Mouse (Mus musculus) adrenal gland, postnatal 10 days (tissue): Measurements from ENCODE around the gene Eif2s1. TPM values are rescaled to one million over a fixed set of nuclear protein-coding genes. Genes with fewer than 3 reads are reported as not detected.

ENCODE experiments used
- DNase-seq: peaks from one replicate; pipeline ENCODE4 v3.0.0; 2021; ENCODE audit warnings: mixed read lengths
- long read RNA-seq, 2 experiments: library from polyadenylated mRNA; stranded (forward); transcript quantifications; one replicate each; pipeline ENCODE4 v2.0.0; 2021
- total RNA-seq, 2 experiments: library from RNA; stranded (reverse); gene quantifications; 2 replicates each; pipeline ENCODE4 v1.2.3; 2021

Eif2s1 gene
- total RNA-seq, result 10 to 100 TPM; 76.4 to 80.4 TPM
- long read RNA-seq, experiment 1, transcript Eif2s1-201 (8 exons, 3,405 nt), result major isoform, 152 of 157 reads
- long read RNA-seq, experiment 1, partial matches to known transcripts, result 5 of 157 reads
- long read RNA-seq, experiment 1, other reads (novel, unspliced or antisense), result 0 of 157 reads
- long read RNA-seq, experiment 2, transcript Eif2s1-201 (8 exons, 3,405 nt), result major isoform, 75 of 80 reads
- long read RNA-seq, experiment 2, partial matches to known transcripts, result 4 of 80 reads
- long read RNA-seq, experiment 2, other reads (novel, unspliced or antisense), result 1 of 80 reads

GRCm38 (mm10) chr12:78861496-78862253 is at the start of gene Eif2s1, which contains the start of gene Atp6v1d:
TSS of gene Eif2s1 (plus strand) at chr12:78861819.
TSS of gene Atp6v1d (minus strand) at chr12:78861638.
- peak; percentile 98 for DNase-seq

- peak; percentile 7 for DNase-seq
Observed at GRCm38 (mm10) chr12:78814437-78814836, 47.2 kb upstream of the Eif2s1 start.

DNA sequence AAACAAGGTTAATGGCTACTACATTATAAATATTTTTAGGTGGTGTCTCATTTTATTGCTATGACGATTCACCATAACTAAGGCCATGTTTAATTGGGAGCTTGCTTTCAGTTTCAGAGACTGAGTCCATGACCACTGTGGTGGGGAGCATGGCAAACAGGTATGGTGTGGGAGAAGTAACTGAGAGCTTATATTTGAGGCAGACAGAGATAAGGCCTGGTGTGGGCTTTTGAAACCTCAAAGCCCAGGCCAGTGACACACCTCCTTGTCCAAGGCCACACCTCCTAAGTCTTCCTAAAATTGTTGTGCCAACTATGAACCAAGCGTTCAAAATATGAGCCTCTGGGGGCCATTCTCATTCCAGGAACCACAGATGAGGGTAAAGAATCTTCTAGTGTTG is 27.1 kb upstream of the Eif2s1 start:
- no peak for DNase-seq

- DNase-seq, result no peak
Observed at GRCm38 (mm10) chr12:78839906-78840305, 21.7 kb upstream of the Eif2s1 start.

DNA sequence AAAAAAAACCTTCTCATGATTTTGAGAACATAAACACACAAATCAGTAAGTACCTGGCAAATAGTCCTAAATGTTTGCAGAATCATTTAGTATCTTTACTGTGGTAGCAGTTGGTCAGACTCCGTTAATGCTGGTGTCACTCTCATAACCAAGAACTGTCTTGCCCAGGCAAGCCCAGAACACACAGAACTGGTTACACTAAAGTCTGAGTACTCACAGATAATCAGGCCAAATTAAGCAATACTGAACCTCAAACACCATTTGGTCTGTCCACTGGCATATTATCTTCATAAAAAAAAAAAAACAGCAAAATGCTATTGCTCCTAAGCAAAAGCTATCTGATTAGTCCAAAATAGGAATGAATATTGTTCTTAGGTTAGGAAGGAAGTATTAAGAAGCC is 19.2 kb upstream of the Eif2s1 start:
- no peak for DNase-seq

- DNase-seq, result no peak
Observed at GRCm38 (mm10) chr12:78848246-78848645, 13.4 kb upstream of the Eif2s1 start.

DNA sequence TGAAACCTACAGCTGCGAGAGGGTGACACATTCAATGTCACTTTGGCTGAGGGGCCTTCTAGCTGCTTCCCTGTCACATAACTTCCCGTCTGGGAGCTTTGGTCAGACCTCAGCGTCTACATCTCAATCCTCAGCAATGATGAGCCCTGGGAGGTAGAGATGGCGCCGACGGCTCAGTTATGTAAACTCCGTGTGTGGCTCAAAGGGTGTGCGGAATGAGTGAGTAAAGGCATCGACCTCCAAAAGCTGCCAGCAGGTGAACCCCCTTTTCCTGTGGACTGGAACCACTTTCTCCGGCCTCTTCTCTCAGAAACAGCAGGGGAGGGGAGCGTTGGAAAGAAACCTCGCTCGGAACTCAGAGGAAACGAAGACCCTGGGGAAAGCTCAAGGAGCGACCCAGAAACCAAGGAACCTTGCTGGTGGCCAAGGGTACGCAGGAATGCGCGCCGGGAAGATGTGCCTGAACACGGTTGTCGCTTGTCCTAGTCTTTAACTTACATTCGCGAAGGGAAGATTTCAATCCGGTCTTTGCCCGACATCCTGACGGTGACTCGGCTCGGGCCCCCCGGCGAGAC is 611 bp upstream of the Eif2s1 start:
- DNase-seq, result no peak

- DNase-seq, result no peak
Observed at GRCm38 (mm10) chr12:78862254-78862730, 673 bp downstream of the Eif2s1 start.

GRCm38 (mm10) chr12:78865434-78865833 is 3.8 kb downstream of the Eif2s1 start:
- DNase-seq, result no peak

GRCm38 (mm10) chr12:78868115-78868514 is 6.5 kb downstream of the Eif2s1 start:
- DNase-seq, result no peak

GRCm38 (mm10) chr12:78874581-78874980 is 13.0 kb downstream of the Eif2s1 start:
- DNase-seq, result no peak

GRCm38 (mm10) chr12:78890062-78890461 is 28.4 kb downstream of the Eif2s1 start:
- no peak for DNase-seq

- no peak for DNase-seq
Observed at GRCm38 (mm10) chr12:78891149-78891548, 29.5 kb downstream of the Eif2s1 start.

DNA sequence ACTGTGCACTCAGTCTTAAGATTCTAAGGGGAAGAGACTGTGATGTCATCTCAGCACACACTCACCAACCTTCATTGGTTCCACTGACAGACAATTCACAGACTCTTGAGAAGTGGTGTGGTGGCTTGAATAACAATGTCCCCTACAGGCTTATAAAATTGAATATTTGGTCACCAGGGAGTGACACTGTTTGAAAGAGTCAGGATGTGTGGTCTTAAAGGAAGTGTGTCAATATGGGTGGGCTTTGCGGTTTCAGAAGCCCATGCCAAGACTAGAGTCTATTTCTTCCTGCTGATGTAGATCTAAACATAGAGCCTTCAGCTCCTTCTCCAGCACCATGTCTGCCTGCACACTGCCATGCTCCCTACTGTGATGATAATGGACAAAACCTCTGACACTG is 36.2 kb downstream of the Eif2s1 start:
- no peak for DNase-seq

DNA sequence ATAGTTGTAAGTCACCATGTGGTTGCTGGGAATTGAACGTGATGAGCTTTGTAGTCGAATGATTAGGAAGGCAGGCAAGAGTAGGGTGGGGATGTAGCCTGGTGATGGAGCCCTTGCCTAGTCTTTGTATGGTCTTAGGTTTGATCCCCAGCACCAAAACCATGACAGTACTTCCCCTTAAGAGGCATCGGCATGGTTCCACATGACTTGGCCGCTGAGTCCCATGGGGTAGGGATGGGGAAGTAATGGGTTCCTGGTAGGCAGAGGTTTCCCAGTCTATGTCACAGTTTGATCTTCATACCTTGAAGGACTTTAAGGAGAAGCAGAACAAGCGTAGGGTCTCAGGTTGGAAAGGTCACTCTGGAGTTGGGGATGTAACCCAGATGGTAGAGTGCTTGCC is 39.8 kb downstream of the Eif2s1 start:
- no peak for DNase-seq

GRCm38 (mm10) chr12:78903313-78903712 is 41.7 kb downstream of the Eif2s1 start:
- no peak for DNase-seq

GRCm38 (mm10) chr12:78904499-78904898 is 42.9 kb downstream of the Eif2s1 start:
- no peak for DNase-seq

DNA sequence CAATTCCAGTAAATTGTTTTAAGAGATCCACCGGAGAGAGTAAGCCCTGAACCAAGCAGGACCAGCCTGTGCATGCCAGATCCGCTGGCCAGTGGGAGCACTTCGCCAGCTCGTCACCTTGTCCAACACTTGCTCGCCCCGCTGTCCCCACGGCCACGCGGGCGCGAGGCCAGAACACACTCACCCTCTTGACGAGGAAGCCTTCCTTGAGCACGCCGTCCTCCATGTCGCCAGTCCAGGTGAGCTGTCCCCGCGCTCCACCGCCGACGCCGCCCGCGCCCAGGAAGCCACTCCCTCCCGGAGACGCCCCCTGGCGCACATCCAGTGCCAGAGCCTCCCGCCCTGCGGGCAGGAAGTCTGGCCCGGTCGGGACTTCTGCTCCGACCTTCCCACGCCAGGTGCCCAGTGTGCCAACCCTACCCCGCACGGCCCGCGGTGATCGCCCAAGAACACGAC is 45.1 kb downstream of the Eif2s1 start, which contains the start of gene Plek2:
TSS of gene Plek2 (minus strand) at position 258 of the 456 bp plus-strand sequence.
- peak; percentile 86 for DNase-seq

DNA sequence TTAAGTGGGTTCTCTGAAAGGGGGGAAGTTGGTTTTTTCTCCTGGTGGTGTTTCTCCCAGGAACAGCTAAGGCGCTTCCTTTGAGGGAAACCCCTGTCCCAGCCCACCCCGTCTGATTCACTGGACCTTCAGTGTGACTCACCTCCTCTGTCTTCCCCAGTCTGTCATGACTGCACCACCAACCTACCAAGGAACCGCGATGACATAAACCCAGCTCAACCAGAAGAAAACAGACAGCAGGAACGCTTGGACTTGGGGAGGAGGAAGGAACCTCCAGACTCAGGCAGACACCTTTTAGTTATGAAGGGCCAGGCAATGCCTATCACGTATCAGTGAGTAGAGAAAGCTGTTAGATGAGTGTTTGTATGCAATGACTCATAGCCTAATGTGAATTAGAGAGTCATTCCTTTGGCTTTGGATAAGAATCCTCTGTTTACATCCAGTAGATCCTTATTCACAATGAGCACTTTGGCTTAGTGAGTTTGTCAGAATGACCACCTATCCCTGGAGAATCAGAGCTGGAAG is 46.5 kb downstream of the Eif2s1 start:
- no peak for DNase-seq

- DNase-seq, result no peak
Observed at GRCm38 (mm10) chr12:78910684-78911461, 49.3 kb downstream of the Eif2s1 start.

DNA sequence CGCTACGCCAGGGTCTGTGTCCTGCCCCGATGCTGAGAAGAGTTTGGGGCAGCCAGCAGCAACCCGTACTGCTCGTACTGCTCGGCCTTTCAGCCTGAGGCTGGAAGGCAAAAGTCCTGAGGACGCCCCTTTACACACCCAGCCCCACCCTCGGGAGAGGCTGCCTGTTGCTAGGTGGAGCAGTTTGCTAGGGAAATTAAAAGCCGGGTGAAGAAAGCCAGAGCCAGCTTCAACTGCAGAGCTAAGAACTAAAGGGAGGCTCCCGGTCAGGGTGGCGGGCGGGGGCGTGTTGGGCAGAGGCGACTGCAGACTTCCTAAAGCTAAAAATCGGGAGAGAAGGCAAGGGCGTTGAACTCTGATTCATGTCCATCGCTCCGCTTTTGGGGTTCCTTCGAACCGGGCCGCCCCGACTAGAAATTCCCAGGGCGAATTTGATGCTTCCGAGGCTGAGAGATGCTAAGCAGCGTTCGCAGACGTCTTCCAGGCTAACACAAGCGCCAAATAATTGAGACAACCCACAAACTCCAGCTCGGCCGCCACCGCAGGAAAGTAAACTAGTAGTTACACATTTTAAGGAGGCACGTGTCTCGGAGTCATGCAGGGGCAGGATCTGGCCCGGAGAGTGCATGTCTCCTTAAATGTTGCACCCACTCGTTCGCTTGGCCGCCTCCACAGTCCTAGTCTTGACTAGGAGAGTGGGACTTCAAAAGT is 50.2 kb downstream of the Eif2s1 start:
- DNase-seq, result peak; percentile 35
